Comparison of ENCODE assay signal across 9 mouse cellular contexts in genomic region chr11:6005374-6006043, GRCm38 (mm10). TPM values are rescaled to one million over a fixed set of nuclear protein-coding genes. Genes with fewer than 3 reads are reported as not detected.
DNase-seq lines count a peak whose midpoint lies in the region; ATAC-seq and TF ChIP-seq lines count a peak whose summit lies in the region.
"Not testable (repeated sequence)": the region's sequence is repeated elsewhere in the genome, so short reads cannot be mapped to it uniquely, and the experiment has no call there.
"Had no signal": no experiment of that assay in that cellular context is flagged by ENCODE, and none has a peak within 500 bp of the region (broad histone marks: within the 10 kb centered on the region; RNA-seq: fewer than 3 reads in every experiment).

No protein-coding gene starts in this region.

- not testable (repeated sequence) for TF ChIP-seq CTCF in bone marrow macrophage, adult 2 months (IDR thresholded peaks at IDR 0.05; ENCODE audit: low read depth, low read length); lung, postnatal 0 days (IDR thresholded peaks at IDR 0.05); spleen, adult 2 months (IDR thresholded peaks at IDR 0.05; ENCODE audit: extremely low read depth, insufficient read depth, insufficient read length, insufficient replicate concordance)

- H3K36me3 ChIP-seq in kidney, embryonic 14.5 days (ENCODE audit: control insufficient read depth, insufficient read depth, low read length); liver, embryonic 15.5 days (replicated peaks); lung, postnatal 0 days (ENCODE audit: insufficient read depth, low read length): not testable (repeated sequence)
- peaks cover 11% of the 10 kb centered on the region for H3K36me3 ChIP-seq in spleen, adult 2 months (ENCODE audit: control insufficient read depth, insufficient read depth, low read length)

- peak; percentile 85 for DNase-seq in 416B (ENCODE audit: low read depth)
- peak; percentile 50 for DNase-seq in induced T-regulatory cell, adult 2 months (ENCODE audit: low read depth)
- peak; percentile 45 for DNase-seq in lung, postnatal 0 days (ENCODE audit: low spot score)
- DNase-seq in spleen, adult 2 months (ENCODE audit: low read depth in 1 of 2, low spot score in 2 of 2) = not testable (repeated sequence)

- H3K27me3 ChIP-seq in kidney, embryonic 14.5 days (ENCODE audit: control insufficient read depth, insufficient read depth, low read length); lung, postnatal 0 days (replicated peaks; ENCODE audit: insufficient read depth, low read length); spleen, adult 2 months (ENCODE audit: control insufficient read depth, insufficient read depth, low read length): not testable (repeated sequence)
- peaks cover 26% of the 10 kb centered on the region for H3K27me3 ChIP-seq in liver, embryonic 15.5 days

- H3K4me2 ChIP-seq in kidney, embryonic 14.5 days (replicated peaks; ENCODE audit: low read depth, low read length); liver, embryonic 15.5 days; lung, postnatal 0 days (replicated peaks; ENCODE audit: low read depth, low read length): not testable (repeated sequence)

- not testable (repeated sequence) for H3K9me3 ChIP-seq in kidney, embryonic 14.5 days (ENCODE audit: control insufficient read depth, low read length); liver, embryonic 15.5 days (replicated peaks); lung, postnatal 0 days (ENCODE audit: low read length)

- not testable (repeated sequence) for TF ChIP-seq EP300 in lung, postnatal 0 days (IDR thresholded peaks at IDR 0.05)

- WGBS in kidney, embryonic 14.5 days = 26% methylated on average over 1 of the region's 4 CpGs
- WGBS in liver, embryonic 15.5 days (ENCODE audit: insufficient replicate concordance) = 0% methylated on average over 1 of the region's 4 CpGs
- 0% methylated on average over 1 of the region's 4 CpGs for WGBS in lung, postnatal 0 days
- WGBS in spleen, adult 2 months = 5% methylated on average over 1 of the region's 4 CpGs

- H3K9ac ChIP-seq in kidney, embryonic 14.5 days (ENCODE audit: low read depth, low read length); liver, embryonic 15.5 days; lung, postnatal 0 days (replicated peaks; ENCODE audit: low read depth): not testable (repeated sequence)

- peak overlapping the region; percentile 83 for H3K27ac ChIP-seq in bone marrow macrophage, adult 2 months (ENCODE audit: insufficient read depth, low read depth, low read length)
- not testable (repeated sequence) for H3K27ac ChIP-seq in kidney, embryonic 14.5 days (ENCODE audit: low read depth, low read length); liver, embryonic 15.5 days (replicated peaks)
- peak overlapping the region; percentile 51; the same call in 1 of the 2 replicates for H3K27ac ChIP-seq in lung, postnatal 0 days (ENCODE audit: low read length)
- peak overlapping the region; percentile 87 for H3K27ac ChIP-seq in spleen, adult 2 months (ENCODE audit: insufficient read depth, low read length)

- H3K4me1 ChIP-seq in bone marrow macrophage, adult 2 months (ENCODE audit: control insufficient read depth, insufficient read depth, low read length) = peaks cover 35% of the 10 kb centered on the region
- H3K4me1 ChIP-seq in kidney, embryonic 14.5 days (ENCODE audit: control insufficient read depth, insufficient read depth, low read length) = peaks cover 11% of the 10 kb centered on the region
- H3K4me1 ChIP-seq in liver, embryonic 15.5 days (replicated peaks) = peaks cover 16% of the 10 kb centered on the region
- peaks cover 21% of the 10 kb centered on the region; the same call in 1 of the 2 replicates for H3K4me1 ChIP-seq in lung, postnatal 0 days (ENCODE audit: insufficient read depth, low read depth, low read length)
- peaks cover 45% of the 10 kb centered on the region; the same call in 1 of the 2 replicates for H3K4me1 ChIP-seq in spleen, adult 2 months (ENCODE audit: control insufficient read depth, insufficient read depth, insufficient read length)

- ATAC-seq in kidney, embryonic 14.5 days (ENCODE audit: low FRiP score, low TSS enrichment) = 0 out of 2 replicates have a peak, but pooled peaks have one; percentile 26
- ATAC-seq in liver, embryonic 15.5 days (ENCODE audit: insufficient read depth) = peak; percentile 56
- ATAC-seq in lung, postnatal 0 days = peak; percentile 66

- not testable (repeated sequence) for H3K4me3 ChIP-seq in bone marrow macrophage, adult 2 months (ENCODE audit: insufficient read depth, low read length); kidney, embryonic 14.5 days (ENCODE audit: low read length); liver, embryonic 15.5 days (replicated peaks); lung, postnatal 0 days (ENCODE audit: low read depth, low read length)
- H3K4me3 ChIP-seq in spleen, adult 2 months (ENCODE audit: extremely low read depth, insufficient read depth, insufficient read length) = peak overlapping the region; percentile 25; the same call in 1 of the 2 replicates

- TF ChIP-seq POLR2A in bone marrow macrophage, adult 2 months (IDR thresholded peaks at IDR 0.05; ENCODE audit: borderline replicate concordance, low read depth, low read length); spleen, adult 2 months (IDR thresholded peaks at IDR 0.05; ENCODE audit: low read depth, low read length): not testable (repeated sequence)

RNA-seq across cellular contexts. Expression of gene Ykt6, which starts 50.0 kb away (rescaled TPM):
- polyA plus RNA-seq in bone marrow macrophage, adult 2 months (2012; ENCODE audit: insufficient read depth, insufficient read length, missing spikeins) = 48.1 and 50.0 TPM in 2 replicates
- polyA plus RNA-seq in kidney, embryonic 14.5 days (2014; fragmentation: Nextera tagmentation; extraction: Ambion mirVana) = 23.1 and 34.4 TPM in 2 replicates
- polyA plus RNA-seq in liver, embryonic 15.5 days (2015; fragmentation: Nextera tagmentation; extraction: Ambion mirVana) = 18.8 and 19.7 TPM in 2 replicates
- 40.2 and 40.9 TPM in 2 replicates for polyA plus RNA-seq in lung, postnatal 0 days (2015; fragmentation: Nextera tagmentation; extraction: Ambion mirVana)
- 31.0 and 34.3 TPM in 2 replicates for polyA plus RNA-seq in spleen, adult 2 months (2012; rRNA removed)

RNA-seq across cellular contexts. Expression of gene Gck, which starts 55.6 kb away (rescaled TPM):
- polyA plus RNA-seq in bone marrow macrophage, adult 2 months (2012; ENCODE audit: insufficient read depth, insufficient read length, missing spikeins) = not detected in 2 replicates
- polyA plus RNA-seq in kidney, embryonic 14.5 days (2014; fragmentation: Nextera tagmentation; extraction: Ambion mirVana) = 1.5 and 2.0 TPM in 2 replicates
- polyA plus RNA-seq in liver, embryonic 15.5 days (2015; fragmentation: Nextera tagmentation; extraction: Ambion mirVana) = 0.41 and 0.59 TPM in 2 replicates
- polyA plus RNA-seq in lung, postnatal 0 days (2015; fragmentation: Nextera tagmentation; extraction: Ambion mirVana) = 1.2 and 2.1 TPM in 2 replicates
- 0.27 and 0.41 TPM in 2 replicates for polyA plus RNA-seq in spleen, adult 2 months (2012; rRNA removed)
- polyA plus RNA-seq: inflammation-experienced regulatory T-cells, adult 6 months; macrophage had no signal
